Mouse (Mus musculus) cerebellum, postnatal 36 days (tissue): Measurements from ENCODE around the gene Sypl2.

Experiments used
- DNase-seq, 2 experiments: peaks; one replicate each; pipeline ENCODE4 v3.0.0; 2021 to 2022; ENCODE audit warnings: mixed read lengths in 2 of 2

The Sypl2 gene

DNA sequence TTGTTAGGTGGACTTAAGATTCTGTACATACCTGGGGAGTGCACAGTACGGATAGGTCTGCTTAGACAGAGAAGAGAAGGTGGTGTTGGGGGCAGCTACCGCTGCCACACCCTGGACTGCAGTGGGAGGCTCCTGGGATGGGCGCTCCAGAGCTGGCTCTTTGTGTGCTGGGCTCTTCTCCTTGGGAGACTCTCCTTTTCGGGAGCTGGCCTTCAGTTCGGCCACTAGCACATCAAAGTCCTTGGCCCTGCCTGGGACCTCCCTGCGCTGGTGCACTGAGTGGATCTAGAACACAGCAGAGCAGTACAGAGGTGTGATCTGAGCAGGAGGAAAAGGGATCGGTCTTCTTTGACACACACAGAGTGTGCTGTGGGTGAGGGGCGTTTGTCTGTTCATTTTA lies 20.8 kb downstream of the Sypl2 start:
- no peak for DNase-seq

DNA sequence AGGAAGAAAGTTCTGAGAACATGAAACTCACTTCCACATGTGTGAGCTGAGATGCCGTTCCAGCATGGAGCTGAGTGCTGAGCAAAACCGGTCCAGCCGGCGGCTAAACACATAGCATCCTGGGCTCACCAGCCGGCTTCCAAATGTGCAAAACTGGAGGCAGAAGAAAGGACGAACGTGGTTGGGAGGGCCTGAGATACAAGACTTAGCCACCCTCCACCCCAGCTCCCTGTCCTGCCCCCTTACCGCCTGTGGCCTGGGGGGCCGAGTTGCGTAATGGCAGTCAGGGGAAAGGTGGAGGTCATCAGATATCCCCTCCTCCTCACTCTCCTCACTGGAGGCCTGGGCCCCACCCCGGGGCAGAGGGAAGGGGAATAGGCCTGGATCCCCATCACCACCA lies 22.0 kb downstream of the Sypl2 start:
- no peak for DNase-seq

DNA sequence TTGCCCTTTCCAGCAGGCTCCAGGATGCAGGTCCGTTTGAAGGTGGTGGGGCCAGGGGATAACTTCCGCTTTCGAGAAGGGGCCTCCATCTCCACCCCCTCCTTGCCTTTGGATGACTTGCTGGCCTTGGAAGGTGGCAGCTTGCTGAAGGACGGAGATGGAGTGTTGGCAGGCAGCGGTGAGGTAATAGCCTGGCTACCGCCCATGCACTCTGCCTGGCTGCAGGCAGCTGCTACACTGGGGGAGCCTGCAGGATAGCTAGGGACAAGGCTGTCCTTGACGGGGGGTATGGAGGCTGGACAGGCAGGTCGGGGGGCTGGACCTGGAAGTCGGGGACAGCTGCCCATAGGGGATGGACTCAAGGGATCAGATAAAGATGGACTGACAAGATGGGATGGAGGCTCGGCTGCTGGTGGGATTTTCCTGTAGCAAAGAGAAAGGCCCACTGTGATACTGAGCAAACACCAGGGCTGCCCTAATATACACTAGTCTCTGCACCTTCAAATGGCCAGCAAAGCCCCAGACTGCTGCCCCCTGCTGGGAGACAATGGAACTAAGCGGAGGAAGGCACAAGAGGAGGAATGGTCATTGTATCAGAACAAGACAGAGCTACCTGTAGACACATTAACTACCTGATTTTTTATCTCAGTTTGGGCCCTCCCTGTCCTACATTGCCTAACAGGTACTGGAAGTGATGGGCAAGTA lies 22.7 kb downstream of the Sypl2 start:
- DNase-seq: peak; percentile 90 to 92

DNA sequence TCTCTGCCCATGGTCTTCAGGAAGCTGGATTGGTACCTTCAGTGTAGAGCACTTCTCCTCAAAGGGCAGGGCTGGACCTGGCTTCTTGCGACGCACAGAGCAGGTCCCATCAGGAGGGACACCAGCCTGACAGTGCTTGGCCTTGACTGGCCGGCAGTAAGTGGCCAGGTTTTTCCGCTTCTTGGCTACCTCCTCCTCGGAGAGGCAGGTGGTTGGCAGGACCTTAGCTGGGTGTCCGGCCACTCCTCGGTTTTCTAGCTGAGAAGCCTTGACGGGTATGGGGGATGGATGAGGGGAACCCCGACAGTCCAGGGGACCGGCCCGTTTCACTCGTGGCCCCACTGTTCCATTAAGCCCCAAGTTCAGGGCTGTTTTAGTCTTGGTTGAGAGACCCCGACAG lies 23.2 kb downstream of the Sypl2 start:
- DNase-seq: peak; percentile 44 to 48

DNA sequence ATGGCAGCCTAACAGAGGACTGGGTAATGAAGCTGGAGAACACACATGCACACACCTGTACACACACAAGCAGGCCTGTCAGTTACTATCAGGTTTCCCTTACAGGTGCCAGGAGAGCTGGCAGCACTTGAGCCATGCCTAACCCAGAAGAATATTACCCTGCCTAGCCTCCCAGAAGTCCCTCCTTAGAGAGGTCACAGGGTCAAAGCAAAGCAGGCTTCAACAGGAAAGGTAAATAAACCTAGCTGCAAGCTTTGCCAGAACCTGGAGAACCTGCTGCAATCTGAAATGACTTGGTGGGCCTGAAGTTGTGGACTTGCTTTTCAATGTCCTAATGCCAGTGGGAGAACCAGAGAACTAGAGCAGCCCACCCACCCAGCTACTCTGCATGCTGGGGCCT lies 23.9 kb downstream of the Sypl2 start:
- peak in 1 of 2 experiments; percentile 4 for DNase-seq

DNA sequence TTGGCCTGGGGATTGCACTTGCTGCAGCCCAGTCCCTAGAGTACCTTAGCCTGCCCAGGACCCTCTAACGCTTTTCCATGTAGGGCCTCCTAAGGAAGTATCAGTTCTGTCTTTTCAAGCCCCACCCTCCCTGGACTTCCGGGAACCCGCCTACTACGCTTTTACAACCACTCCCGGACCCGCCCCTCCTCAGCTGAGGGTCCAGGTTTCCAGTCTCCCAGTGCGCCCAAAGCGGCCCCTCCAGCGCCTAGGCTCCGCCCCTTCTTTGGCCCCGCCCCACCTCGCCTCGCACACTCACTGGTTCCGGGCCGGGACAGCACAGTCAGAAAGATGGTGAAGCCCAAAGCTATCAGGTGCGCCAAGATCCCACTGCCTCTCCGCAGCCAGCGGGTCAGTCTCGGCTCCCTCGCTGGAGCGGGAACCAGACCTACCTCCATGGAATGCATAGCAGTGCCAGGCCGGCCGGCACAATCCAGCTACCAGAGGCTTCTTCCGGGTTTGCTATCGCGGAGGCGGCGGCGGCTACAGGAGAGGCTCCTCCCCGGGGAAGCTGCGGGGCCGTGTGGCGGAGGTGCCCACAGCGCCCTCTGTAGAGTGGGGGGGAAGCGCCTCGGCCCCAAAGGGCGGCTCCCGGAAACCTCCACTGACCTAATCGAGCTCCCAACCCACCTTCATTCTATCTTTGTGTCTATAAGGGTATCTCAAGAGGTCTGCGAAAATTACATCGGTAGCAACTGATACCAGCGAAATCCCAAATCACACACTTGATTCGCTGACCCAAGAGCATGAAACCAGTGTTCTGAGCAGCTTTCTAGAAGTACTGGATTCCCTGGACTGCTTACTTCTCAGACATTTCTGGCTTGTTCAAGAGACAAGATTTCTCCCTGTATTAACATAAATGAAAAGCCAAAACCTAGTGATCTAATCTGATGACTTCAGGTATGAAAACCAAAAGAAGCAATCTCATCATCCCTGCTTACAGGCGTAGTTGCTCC lies 25.8 kb downstream of the Sypl2 start, which contains the start of gene Cyb561d1:
TSS of gene Cyb561d1 (minus strand) at position 884 of the 995 bp plus-strand sequence.
- DNase-seq: peak; percentile 85 to 86

DNA sequence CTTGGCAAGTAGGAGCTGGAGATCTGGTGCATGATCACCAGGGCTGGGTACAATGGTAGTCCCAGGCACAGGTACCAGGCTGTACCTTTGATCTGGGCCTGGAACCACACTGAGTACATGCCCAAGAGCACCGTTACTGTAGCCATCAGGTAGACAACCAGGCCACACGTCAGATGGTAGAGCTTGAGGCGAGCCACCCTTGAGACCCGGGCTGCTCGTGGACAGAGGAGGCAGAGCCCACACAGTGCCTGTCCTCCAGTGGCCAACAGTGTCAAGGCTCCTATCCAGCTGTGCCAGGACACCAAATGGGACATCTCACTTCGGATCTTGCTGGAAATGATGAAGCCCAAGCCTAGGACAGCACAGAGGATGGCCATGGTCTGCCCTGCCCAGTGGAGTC lies 27.2 kb downstream of the Sypl2 start:
- DNase-seq: peak in 1 of 2 experiments; percentile 5

DNA sequence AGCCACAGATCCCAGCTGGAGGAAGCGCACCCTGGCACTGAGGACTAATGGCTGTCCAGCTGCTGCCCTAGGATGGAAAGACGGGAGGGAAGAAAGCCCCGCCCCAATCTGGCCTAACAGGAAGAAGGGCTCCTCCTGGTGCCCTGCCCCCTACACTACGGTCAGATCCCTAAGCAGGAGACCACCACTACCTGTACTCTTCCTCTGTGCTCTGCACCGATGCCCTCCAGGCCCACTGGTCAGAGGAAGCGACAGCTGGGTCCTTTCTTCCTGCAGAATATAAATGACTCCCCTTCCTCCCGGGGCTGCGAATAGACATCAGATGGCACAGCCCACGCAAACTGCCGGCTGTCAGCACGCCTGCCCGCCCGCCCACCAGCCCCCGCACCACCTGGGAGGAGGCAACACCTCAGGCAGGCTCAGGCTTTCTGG lies 29.4 kb downstream of the Sypl2 start:
- DNase-seq: peak; percentile 56 to 69

DNA sequence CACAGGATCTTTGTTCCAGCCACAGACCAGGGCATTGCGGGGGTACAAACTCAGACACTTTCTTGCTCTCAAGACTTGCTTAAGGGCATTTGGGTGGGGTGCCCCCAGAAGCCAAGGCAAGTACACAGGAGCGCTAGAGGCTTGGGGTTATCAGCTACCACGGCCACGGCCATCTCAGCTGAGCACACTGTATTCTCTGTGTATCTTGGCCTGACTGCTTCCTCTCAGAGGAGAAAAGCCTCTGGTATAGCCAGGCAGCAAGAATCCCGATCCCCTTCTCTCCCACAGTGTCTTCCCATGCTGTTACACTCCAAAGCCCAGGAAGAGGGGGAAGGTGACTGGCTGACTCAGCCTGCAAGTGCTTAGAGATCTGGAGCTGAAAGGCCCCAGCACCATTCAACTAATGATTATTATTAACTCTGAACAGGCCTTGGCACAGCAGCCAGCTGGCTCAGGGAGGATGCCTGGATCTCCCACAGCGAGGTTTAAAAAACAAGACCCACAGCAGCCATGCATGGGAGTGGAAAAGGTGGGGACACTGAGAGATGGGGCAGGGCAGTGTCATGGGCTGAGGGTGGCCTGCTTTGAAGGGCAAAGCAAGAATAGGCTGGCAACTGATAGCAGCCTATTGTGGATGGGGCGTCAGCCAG lies 30.4 kb downstream of the Sypl2 start:
- no peak for DNase-seq

DNA sequence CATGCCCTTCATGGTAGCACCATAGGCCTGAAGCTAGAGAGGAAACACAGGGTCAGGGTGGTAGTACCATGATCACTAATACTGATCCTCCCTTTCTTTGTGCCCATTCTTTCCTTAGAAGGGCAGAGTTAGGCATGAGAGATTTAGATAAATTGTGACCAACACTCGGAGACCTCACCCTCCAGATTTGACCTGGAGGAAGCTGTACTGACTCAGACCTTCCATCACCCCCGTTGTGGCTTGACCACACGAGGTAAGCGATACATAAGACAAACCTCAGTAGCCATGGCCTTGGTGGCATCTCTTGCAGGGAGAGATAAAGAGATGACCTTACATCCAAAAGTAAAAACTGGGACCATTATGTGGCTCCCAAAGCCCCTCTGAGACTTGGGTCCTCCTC lies 31.2 kb downstream of the Sypl2 start:
- no peak for DNase-seq

DNA sequence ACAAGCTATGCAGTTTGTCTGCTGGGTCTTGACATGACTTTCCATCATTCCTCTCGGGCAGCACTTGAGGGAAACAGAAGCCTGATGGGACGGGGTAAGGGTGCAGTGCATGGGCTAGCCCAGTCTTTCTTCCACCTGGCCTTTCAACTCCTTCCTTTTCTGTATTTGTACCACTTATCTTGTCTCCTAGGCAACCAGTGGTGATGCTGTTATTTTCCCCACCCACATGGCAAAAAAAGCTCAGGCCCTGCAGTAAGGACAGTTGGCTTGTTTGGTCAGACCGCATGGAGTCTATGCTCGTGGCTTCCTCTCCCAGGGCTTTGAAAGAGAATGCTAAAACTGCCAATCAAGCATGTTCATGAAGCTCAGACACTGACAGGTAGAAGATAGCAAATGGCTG lies 32.8 kb downstream of the Sypl2 start:
- DNase-seq: no peak

DNA sequence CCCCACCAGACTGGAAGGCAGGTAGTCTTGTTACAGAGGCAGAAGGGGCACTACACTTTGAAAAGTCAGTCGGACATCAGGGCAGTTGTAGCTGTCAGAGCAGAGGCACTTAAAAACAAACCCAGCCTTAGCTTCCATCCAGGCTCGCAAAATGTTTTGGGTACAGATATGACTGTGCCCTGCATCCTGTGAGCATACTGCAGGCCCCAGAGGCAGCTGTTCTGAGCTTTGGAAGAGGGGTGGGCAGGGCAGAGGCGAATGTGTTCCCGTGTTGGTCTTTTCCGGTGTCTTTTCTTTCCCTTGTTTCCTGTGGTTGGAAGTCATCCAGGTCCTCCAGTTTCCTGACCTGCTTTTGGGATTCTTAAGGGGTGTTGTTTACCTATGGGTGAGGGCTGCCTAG lies 36.6 kb downstream of the Sypl2 start:
- DNase-seq: no peak

DNA sequence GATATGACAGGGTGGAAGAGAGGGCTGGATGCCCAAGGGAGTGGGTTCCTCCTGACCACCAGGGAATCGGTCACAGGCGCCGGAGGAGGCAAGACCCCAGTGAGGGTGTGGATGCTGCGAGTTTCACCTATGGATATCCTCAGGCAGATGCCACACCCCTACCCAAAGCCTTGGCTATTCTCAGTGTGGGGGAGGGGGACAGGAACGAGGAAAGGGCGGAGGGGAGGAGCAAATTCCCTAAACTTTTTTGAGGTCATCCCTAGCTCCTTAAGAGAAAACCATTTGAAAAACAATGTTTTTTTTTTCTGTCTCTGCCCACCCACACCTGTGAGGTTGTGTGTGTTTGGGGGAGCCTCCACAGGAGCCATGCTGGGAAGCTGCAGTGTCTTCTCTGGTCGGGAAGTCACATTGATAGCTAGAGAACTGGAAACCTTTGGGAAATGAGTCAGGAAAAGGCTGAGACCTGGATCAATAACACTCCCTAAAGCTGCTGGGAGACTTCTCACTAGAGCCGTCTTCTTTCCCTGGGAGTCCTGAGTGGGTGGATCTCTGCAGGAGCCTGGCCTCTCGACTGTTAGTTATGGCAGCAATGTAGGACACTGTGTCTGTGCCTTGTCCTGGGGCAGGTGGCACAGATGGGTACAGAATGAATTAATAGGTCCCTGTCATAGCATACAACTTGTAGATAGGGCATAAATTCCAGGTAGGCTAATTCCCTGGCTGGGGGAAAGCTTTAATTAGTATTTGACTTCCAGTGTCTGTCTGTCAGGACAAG lies 37.5 kb downstream of the Sypl2 start:
- DNase-seq: peak; percentile 42 to 51

DNA sequence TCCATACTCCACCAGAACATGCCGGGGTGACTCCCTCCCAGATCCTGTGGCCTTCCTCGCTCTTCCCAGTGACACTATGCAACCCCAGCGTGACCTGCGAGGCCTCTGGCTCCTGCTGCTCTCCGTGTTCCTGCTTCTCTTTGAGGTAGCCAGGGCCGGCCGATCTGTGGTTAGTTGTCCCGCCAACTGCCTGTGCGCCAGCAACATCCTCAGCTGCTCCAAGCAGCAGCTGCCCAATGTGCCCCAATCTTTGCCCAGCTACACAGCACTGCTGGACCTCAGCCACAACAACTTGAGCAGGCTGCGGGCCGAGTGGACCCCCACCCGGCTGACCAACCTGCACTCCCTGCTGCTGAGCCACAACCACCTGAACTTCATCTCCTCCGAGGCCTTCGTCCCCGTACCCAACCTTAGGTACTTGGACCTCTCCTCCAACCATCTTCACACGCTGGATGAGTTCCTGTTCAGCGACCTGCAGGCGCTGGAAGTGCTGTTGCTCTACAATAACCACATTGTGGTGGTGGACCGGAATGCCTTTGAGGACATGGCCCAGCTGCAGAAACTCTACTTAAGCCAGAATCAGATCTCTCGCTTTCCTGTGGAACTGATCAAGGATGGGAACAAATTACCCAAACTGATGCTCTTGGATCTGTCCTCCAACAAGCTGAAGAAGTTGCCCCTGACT lies 39.2 kb downstream of the Sypl2 start:
- peak in 1 of 2 experiments; percentile 16 for DNase-seq

DNA sequence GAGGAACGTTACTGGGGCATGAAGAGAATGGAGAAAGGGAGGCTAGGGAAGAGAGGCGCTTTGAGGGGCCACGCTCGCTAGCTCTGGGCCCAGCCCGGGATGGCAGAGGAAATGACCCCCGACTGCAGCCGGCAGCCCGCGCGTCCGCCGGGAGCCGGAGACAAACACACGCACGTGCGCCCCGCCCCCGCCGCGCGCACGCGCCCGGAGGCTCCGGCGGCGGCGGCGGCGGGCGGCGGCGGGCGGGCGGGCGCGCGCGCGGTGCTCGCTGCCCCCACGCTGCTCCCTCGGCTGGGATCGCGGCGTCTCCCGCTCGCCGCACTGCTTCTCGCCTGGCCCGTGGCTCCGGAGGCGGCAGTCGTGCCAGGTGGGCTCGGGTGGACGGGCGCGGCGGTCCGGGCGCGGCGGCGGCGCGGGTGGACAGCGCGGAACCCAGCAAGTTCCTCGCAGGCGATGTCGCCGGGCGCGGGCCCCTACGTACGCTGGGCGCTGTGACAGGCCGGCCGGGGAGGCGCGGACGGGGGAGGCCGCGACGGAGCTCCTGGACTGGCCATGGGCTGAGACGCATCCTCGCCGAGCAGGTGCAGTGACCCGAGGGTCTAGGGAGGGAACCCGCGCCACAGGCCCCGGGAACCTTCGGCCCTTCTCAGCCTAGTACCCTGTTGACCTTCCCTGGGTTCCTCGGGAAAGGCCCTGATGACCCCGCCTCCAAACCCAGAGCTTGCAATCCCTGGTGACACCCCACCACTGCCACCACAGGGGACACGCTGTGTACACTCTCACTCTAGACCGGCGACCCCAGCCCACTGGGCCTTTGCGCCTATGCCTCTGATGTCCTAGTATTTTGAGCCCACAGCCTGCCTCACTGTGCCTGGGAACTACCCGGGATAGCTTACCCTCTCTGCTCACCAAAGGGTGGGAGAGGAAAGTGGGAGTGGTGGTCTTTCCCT lies 40.1 kb downstream of the Sypl2 start, which contains the start of gene Amigo1:
TSS of gene Amigo1 (plus strand) at position 238 of the 950 bp plus-strand sequence.
- DNase-seq: peak; percentile 65 to 68

DNA sequence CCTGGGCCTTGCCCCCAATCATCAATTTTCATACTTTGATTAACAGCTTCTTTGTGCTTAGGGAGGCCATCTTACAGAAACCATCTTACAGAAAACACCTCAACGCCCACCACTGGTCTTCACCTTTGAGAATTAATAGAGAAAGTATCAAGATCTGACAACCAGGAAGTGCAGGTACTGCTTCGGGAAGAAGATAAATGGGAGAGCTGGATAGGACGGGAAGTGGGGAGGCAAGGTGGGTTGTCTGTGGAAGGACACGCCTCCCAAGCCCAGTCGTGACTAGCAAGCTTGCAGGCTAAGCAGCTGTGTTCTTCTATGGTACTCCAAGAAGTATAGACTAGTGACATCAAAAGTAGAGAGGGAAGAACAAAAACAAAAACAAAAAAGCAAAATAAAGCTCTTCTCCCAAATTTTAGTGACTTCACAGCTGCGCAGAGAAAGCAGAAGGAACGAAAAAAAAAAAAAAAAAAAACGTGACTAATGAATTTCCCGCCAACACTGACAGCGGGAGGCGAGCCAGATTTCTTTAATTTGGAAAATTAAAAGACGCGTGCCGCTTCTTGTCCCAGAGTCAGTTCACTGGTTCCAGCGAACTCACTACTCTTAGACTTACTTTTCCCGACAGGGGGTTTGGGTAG lies 40.9 kb downstream of the Sypl2 start:
- no peak for DNase-seq

DNA sequence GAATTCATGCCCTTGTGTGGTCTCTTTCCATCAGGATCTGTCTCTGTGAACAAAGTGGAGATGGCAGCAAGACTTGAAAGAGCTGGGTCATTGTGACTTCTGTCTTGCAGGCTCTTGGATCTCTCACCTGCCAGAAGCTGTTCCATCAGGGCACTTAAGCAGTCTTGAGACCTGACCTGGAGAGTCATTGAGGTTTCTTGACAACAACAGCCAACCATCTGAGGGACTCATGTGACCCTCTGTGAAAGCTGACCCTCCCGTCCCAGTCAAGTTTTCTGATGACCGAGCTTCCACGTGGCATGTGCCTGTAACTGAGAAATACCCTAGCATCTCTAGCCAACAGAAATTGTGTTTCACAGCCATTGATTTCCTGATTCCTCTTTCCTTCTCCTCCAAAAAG lies 41.7 kb downstream of the Sypl2 start:
- no peak for DNase-seq

DNA sequence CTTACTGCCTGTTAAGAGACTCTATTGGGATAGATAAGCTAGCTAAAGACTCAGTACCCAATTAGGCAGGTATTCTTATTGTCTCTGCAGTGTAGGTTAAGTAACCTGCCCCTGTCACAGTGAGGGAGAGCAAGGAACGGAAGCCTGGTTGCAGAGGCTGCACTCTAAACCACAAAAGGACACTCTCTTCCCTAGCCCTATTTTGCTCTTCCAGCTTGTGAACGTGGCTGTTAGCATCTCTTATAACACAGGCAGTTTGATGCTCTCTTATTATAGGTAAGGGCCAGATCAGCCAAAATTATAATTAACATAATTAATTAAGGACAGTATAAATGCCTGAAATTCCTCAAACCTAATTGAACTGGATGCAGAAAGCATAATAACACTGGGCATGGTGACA lies 45.9 kb downstream of the Sypl2 start:
- DNase-seq: no peak

DNA sequence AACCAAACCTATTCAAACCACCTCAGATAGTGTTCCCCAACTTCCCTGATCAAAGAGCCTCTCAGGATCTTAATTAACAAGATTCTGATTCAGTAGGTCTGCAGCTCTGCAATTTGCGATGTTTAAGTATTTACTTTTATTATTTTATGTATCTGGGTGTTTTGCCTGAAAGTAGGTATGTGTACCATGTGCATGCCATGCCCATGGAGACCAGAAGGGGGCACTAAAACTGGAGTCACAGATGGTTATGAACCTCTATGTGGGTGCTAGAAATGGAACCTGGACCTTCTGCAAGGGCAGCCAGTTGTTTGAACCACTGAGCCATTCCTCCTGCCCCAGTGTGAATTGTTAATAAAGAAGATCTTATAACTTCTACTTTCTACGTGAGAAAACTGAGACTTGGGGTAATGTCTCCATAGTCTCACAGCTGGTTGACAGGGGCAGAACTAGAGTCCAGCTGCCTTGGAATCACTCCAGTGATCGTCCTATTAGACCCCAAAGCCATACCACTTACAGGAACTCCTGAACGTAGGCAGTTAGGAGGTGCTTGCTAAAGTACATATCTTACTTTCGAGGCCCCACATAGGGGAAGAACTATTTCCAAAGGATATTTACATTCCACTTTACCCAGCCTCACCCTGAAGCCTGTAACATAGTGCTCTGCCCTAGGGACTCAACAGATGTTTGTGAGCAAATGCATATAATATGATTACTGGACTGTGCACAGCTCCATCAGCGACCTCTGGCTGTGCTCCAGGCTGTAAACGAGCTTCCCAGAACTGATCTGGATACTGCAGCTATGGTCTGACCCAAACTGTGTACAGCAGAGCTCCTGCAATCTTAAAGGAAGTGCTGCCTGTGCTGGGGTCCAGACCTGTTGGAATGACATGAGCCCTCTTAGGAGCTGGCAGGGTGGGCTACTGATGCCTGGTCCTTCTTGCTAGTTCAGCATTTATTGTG lies 47.4 kb downstream of the Sypl2 start:
- no peak for DNase-seq
